Mouse (Mus musculus) telencephalon, adult 2 months (tissue): Measurements from ENCODE around the gene Prex1.
"Not testable (repeated sequence)": the region's sequence is repeated elsewhere in the genome, so short reads cannot be mapped to it uniquely, and the experiment has no call there.

Experiments used
- DNase-seq: peaks from one replicate; pipeline ENCODE4 v3.0.0-alpha.2; 2011; ENCODE audit warnings: low read depth, low spot score

The Prex1 gene

DNA sequence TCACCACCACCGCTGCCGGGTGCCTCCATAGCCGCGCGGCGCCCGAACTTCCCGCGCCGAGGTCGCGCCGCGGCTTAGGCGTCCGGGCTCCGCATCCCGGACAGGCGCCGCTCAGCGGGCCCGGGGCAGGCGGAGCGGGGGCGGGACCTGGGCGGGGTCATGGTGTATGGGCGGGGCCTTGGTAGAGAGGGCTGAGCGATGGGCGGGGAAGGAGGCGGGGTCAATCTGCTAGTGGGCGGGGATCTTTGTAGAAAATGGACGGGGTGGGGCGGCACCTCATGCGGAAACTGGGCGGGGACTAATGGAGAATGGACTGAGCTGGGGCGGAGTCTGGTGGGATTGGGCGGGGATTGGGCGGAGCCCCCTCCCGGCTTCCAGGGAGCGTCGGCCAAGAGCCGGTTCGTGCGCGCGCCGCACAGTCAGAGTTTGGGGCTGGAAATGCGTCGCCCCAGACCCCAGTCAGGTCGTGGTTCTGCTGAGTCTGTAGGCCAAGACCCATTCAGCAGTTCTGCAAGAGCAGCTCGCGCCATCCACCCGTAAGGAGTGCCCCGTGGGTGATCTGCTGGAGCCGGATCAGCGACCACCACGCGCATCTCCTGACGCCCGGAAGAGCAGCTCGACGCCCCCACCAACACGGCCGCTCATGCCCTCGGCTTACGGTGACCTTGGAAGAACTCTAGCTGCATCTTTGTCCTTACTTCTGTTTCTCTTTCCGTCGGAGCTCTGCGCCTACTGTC, at the start of gene Prex1:
Prex1 (minus strand) TSS at position 143 of the 737 bp plus-strand sequence.
- peak; percentile 95 for DNase-seq

DNA sequence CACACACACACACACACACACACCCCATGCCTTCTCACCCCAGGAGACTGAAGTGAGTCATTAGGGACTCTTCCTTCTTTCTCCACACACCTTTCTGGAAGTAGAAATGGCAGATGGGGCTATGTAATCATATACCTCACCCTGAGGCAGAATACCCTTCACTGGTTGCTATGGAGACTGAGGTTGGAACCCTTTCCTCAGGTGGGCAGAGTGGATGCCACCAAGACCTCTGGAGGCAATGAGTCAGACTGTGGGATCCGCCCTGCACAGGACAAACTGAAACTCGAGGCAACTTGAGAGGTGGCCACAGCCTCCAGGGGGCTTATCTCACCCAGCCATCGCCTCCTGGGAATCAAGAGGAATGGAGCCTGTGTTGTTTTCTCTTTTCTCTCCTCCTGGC, 44.3 kb upstream of the Prex1 start:
- no peak for DNase-seq

DNA sequence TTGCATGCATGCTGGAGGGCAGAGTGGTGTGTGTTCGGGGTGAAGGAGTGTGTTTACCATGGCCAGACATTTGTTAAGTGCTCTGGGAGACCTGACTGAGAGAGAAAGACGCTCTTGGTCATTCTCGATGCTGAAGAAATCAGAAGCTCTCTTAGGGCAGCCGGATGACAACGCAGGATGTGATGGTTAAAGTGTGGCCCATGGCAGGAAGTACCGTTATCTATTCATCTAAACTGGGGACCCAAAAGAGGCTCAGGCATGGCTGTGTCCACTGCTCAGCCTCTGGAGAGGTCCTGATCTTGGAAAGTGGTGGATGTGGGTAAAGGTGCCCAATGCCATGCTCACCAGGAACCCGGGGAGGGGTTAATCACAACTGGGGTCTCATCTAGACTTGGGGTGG, 41.1 kb upstream of the Prex1 start:
- DNase-seq, result no peak

DNA sequence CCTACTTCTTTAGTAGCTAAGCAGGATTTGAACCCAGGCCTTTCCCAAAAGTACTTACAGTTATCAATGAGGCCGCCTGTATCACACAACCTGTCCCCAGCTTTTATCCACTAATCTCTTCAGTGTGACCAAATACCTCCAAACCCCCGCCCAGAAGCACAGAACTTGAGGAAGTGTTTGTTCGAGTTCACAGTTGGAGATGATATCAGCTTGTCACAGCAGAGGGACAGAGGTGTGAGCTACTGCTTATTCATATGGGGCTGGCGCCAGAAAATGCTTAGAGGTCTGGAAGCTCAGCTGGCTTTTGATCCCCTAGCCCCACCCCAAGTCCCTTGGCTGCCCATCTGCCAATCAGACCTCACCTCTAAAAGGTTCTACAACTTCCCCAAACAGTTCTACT, 40.6 kb upstream of the Prex1 start:
- no peak for DNase-seq

DNA sequence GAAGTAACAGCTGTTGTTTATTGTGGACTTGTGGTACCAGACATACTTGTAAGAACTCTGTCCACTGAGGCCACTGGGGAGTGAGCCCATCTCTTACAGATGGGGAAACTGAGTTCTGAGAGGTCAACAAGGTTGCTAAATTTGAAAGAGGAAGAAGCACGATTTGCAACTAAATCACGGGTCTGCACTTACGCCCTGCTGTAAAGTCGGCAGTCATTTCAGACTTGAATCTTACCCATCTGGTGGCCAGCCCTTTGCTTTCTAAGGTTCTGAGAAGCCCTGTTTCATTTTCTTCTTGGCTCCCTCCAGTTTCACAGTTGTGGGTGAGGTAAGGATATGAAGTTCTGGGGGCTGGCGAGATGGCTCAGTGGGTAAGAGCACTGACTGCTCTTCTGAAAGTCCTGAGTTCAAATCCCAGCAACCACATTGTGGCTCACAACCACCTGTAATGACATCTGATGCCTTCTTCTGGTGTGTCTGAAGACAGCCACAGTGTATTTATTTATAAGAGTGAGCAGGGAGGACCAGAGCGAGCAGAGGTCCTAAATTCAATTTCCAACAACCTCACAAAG, 37.1 kb upstream of the Prex1 start:
- no peak for DNase-seq

DNA sequence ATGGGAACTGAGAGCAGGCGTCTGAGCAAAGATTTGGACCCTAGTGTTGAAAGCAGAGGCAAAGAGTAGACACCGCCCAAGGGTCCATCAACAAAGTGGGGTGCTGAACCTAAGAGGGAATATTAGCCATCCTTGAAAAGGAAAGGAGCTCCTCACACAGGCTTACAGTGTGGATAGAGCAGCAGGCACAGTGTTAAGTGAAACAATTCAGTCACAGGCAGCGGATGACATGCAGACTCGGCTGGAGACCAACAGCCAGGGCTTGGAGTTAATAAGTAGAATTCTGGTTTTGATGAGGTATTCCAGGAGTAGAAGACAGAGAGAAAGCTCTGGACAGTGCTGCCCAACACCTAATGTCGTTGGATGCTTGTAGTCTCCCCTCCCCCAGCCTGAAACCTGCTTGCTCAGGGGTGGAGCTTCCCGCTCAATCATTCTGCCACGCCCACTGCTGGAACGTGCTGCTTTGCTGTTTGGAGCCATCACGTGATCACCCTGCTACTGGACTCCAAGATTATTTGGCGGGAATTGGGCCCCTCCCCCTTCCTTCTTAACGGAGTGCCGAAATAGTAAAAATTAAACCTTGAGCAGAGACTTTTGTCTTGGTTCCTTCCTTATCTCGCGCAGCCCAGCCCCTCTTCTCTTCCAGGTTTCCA, 32.8 kb upstream of the Prex1 start:
- DNase-seq, result not testable (repeated sequence)

DNA sequence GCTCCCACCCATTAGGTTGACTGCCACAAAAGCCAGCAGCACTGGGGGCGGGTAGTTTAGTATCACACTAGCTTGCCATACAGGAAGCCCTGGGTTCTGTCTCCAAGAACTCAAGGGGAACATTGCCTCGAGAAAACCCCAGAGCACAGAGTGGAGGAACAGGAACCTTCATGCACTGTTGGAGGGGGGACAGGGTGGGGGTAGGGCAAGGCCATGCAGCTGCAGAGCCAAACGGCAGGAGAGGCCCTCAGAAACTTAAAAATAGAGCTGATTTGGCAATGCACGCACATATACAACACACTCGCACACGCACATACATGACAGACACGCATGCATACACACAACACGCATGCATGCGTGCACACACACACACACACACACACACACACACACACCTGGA, 32.2 kb upstream of the Prex1 start:
- no peak for DNase-seq

DNA sequence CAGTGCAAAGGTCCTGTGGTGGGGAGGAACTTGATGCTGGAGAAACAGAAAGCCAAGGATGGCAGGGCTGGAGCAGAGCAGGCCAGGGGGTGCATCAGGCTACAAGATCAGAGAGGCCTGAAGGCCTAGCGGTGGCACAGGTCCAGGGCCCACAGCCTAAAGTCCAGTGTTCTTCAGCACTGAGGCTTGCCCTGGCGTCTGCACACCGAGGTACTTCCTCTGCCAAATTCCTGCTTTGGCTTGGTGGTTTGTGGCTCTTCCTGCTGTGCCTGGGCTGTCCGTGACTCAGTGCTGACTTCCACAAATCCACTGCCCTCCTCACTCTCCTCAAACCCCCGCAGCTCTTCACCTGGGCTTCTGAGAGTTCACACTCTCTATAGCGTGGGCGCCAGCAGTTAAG, 30.8 kb upstream of the Prex1 start:
- DNase-seq, result no peak

DNA sequence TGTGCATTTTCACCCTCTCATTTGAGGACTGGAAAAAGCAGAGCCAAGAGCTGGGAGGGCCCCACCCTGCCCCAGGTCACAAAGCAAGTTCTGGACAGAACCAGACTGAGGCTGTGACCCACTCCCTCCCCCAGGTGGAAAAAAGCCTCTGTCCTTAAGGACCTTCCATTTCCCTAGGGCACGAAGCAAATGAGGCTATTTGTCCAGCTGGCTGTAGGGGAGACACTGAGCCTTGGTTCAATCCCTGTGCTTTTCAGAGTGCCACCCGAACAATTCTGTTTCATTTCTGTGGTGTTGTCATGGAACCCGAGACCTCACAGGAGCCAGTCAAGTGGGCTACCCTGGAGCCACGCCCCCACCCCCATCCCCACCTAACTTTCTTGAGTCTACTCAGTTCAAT, 29.9 kb upstream of the Prex1 start:
- no peak for DNase-seq

DNA sequence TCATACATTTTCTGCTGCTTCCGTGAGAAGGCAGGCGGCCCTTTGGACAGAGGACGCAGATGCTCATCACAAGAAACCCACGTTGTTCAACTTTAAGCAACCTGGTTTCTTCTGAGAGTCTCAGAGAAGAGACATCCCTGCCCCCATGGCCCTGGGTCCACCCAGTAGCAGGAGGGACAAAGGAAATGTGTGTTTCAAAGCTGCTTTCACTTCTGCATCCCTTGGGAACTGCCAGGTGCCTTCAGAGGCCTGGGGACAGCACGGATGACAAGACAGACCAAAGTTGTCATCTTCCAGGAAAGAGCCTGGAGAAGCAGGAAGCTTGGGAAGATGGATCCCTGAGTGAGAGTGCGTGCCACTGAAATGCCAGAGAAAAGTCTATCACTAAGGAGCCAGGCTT, 27.8 kb upstream of the Prex1 start:
- no peak for DNase-seq

DNA sequence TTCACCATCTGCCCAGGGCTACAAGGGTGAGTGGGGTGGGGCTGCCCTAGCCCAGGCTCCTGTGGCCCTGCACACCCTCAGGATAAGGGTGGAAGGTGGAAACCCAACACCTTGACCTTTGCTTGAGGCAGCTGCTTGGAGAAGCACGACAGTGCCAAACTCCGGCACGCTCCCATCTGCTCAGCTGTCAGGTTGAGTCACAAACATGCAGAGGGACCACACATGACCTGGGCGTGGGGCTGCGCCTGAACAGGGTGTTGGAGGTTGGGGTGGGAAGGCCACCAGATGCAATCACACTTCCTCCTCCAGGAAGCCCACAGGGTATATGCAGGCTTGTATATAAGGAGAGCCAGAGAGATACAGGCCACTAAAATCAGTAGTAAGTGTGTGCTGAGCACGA, 26.8 kb upstream of the Prex1 start:
- no peak for DNase-seq

DNA sequence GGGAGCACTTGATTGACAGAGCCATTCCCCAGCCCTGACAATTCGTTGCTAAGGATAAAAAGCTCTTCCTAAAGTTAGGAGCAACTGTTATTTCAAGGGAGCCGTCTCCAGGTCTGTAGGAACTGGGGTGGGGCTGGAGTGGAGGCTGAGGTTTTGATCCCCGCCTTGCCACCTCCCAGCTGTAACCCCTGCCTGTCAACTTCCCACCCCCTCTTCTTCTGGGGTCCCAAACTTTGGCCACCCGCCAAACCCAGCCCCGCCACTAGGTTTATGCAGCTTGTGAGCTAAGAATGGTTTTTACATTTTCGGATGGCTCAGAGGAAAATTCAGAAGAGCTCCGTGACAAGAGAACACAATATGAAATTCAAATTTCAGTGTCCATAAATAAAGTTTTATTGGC, 23.7 kb upstream of the Prex1 start:
- no peak for DNase-seq

DNA sequence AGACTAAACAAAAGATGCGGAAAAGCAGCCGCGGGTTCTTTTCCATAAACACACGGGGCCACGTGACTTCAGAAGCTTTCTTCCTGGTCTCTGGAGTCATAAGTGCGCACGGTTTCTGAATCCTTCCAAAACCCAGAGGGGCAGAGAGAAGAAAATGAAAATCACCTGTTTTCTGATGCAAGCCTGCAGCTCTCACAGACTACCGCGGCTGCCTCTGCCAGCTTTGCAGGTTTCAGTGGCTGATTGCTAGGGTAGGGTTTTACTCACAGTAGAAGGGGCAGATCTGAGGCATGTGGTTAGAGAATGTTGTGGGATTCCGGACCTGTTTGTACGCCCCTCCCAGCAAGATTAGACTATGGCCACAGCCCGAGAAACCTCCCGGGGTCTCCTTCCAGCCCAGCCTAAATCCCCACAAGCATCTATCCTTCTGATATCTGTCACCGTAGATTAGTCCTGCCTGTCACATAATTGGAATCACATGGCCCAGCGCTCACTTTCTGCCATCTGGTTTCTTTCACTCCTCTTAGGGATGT, 21.9 kb upstream of the Prex1 start:
- DNase-seq, result no peak

DNA sequence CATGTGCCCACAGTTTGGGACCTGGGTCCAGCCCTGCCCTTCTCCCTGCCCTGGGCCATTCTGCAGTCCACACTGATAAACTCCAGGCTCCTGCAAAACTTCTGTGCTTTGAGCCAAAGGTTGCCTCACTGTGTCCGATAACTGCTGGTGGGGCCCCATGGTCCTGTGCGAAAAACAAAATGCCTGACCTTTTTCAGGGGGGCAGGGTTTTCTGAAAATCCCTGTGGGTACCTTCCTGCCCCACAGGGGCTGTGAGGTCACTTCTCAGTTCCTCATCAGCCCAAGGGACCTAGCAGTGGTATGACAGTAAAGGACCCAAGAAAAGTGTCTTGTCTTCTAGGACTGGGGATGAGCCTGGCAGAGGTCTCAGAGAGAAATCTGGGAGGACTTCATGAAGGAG, 19.2 kb upstream of the Prex1 start:
- DNase-seq, result no peak

DNA sequence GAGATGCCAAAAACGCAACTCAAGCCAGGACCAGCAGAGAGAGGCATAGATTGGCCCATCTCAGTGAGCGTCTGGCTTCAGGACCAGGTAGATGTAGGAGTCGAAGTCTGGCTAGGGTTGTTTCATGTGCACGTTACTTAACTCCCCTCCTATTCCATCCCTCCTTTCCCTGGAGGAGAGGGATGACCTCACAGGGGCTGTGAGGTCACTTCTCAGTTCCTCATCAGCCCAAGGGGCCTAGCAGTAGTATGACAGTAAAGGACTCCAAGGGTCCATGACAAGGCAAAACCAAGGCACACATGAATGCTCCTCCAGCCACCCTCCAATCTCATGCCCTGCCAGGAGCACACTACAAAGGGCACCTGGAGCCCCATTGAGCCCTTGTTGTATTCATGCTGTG, 18.5 kb upstream of the Prex1 start:
- DNase-seq, result no peak

DNA sequence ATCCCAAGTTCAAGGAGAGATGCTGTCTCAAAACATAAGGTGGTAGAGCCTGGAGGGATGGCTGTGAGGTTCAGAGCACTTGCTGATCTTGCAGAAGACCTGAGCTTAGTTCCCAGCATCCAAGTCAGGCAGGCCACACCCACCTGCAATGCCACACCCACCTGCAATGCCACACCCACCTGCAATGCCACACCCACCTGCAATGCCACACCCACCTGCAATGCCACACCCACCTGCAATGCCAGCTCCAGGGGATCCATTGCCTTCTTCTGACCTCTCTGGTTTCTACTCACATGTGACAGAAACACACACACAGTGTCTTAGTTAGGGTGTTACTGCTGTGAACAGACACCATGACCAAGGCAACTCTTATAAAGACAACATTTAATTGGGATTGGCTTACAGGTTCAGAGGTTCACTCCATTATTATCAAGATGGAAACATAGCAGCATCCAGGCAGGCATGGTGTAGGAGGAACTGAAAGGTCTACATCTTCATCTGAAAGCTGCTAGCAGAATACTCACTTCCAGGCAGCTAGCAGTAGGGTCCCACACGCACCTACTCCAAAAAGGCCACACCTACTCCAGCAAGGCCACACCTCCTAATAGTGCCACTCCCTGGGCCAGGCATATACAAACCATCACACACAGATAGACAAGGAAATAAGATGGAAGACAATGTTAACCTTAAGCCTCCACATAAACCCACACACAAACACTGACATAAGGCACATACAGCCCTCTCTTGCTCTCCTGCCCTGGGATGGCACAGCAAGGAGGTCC, 17.7 kb upstream of the Prex1 start:
- DNase-seq, result not testable (repeated sequence)

DNA sequence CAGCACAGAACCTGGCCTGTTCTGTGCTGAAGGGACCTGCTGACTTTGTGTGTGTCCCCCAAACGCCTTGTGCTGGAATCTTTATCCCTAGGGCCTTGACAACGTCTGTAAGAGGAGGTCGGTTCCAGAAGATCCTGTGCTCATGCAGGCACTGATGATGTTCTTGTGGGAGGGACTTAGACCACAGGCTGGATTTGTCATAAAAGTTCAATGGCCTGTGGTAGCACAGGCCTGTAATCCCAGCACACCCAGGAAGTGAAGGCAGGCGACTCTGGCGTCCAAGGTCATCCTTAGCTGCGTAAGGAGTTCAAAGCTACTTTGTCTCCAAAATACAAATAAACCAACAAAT, 16.9 kb upstream of the Prex1 start:
- DNase-seq, result no peak

DNA sequence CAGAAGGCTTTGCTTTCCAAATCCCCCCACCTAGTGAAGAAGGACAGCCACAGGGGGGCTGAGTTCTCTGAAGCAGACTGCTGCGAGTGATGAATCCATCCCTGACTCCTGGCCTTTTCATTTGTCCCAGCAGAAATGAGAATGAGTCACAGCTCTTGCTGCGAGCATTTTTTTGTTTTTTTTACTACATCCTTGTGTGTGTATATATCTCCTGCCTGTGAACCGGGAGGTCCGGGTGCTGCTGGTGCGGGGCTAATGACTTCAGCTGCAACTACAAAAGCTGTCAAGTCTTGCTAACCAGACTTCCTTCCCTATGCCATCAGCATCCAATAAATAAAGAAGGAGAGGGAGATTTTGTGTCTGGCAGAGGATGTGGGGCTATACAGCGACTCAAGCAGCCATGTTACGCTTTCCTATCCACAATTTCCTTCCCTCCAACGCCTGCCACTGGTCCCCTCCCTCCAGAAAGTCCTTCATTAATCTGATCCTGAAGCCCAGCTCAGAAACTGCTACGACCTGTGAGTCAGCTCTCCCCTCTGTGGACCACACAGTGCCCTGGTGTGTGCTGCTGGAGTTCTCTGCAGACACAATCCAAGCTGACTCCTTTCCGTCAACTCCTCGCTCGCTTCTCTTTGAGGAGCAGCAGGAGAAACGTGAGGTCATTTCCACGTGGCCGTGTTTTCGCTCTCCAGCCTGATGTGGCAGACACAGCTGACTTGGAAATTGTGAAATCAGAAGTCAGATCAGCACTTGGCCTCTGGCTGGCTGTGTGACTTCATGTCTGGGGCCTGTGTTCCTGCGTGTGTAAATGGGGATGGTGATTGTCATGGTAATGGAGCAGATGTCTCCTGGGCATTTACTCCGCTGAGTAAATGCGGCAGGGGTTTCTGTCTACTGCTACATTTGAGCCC, 16.3 kb upstream of the Prex1 start:
- no peak for DNase-seq

DNA sequence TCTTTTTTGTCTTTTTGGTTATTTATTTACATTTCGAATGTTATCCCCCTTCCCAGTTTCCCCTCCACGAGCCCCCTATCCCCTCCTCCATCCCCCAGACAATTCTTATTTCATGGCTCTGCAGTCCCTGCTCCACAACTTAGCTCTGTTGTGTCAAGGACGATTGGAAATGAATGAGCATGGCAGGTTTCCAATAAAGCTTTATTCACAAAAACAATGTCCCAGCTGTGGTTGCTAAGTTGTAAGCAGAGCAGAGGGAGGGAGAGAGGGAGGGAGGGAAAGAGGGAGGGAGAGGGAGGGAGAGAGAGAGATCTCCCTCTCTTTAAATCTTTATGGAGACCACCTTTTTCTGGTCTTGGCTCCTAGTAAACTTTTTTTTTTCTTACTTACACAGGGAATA, 15.4 kb upstream of the Prex1 start:
- no peak for DNase-seq

DNA sequence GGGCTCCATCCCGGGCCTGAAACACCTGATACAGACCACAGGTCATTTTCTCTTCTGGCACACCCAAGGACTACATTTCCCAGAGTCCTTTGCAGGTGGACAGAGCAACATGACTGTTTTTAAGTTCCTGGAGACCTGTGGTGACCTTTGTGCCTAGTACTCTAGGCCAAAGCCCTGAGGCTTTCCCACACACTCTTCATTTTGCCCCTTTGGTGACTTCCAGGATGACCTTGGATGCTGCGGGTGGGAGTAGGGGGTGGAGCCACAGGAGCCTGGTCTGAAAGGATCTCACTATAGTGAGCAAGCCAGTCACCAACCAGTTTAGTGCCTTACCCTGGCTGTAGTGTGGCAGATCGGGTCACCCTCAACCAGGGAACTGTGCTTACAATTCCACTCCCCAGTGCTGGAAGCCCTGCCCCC, 14.6 kb upstream of the Prex1 start:
- no peak for DNase-seq

DNA sequence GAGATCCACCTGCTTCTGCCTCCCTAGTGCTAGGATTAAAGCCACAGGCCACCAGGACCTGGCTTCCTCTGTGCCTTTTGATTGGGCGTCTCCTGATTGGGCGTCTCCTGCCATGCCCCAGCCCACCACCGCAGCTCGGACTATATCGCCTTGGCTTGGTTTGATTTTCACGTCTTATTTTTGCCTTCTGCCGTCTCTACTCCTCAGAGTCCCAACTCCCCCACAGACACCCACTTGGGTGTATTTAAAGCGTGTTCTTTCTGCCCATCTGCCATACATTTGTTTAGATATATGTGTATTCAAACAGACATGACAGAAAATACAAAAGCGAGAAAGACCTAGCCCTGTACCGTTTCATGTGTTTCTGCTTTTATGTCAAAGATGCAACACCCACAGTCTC, 14.2 kb upstream of the Prex1 start:
- DNase-seq, result peak; percentile 85
